In the genomic region with DNA sequence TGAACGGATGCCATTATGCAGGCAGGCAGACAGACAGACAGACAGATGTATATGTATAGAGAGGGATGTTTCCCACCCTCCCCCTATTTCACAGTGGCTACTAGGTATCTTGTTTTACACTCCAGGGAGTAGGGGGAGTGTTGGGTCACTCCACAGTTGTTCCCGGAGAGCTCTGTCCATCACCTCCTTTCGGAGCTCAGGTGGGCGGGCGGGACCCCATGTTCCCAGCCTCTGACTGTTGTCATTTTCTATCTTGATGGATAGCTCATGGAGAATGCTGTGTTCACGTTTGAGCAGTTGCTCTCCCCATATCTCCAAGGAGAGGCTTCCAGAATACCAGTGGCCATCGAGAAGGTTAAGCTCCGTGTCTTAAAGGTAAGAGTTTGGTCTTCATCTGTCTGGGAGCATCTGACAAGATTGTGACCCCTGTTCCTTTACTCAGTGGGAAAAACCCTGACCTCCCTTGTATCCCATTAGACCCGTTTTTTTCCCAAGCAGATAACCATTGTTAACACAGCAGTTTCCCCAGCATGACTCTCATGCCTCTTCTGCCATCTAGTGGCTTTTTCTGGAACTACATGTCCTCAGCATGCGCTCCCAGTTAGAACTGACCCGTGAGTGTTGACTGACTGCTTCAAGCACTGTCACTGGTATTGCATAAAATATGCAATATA, we compare ENCODE assay signal across 1 mouse cellular context.
TF ChIP-seq lines count a peak whose summit lies in the region.

No protein-coding gene starts in this region.

TF ChIP-seq in CH12.LX, 34 proteins besides CTCF, POLR2A, EP300 and RAD21 (continued from another document):
- no peak for TF ChIP-seq ZMIZ1 (IDR thresholded peaks at IDR 0.05; ENCODE audit: low read depth, low read length)
- peak; percentile 69 for TF ChIP-seq ZNF384 (IDR thresholded peaks at IDR 0.05; ENCODE audit: low read depth, low read length)
